Mouse (Mus musculus) forebrain, embryonic 16.5 days (tissue): ENCODE data around the gene Gpr132. TPM values are rescaled to one million over a fixed set of nuclear protein-coding genes. Genes with fewer than 3 reads are reported as not detected.

Experiments
- ATAC-seq: fragments of 200-750 bp; cut with Nextera tagmentation; 2 replicates; pipeline ENCODE4 v1.8.0; 2017; ENCODE audit warnings: mild to moderate bottlenecking, moderate library complexity
- H3K27ac ChIP-seq: fragments of 300-500 bp; sonication (generic); 2 replicates; pipeline ENCODE4 v1.5.1; 2014; ENCODE audit warnings: low read length, control low read depth
- H3K27me3 ChIP-seq: fragments of 300-500 bp; sonication (generic); replicated peaks from 2 replicates; pipeline ENCODE4 v1.6.1; 2014; ENCODE audit warnings: low read length; ENCODE audit not compliant: control insufficient read depth, insufficient read depth
- H3K36me3 ChIP-seq: fragments of 300-500 bp; sonication (generic); 2 replicates; pipeline ENCODE4 v1.6.1; 2014; ENCODE audit not compliant: control insufficient read depth, insufficient read depth
- H3K4me1 ChIP-seq: fragments of 300-500 bp; sonication (generic); replicated peaks from 2 replicates; pipeline ENCODE4 v1.6.1; 2014; ENCODE audit warnings: low read length; ENCODE audit not compliant: control insufficient read depth, insufficient read depth
- H3K4me2 ChIP-seq: fragments of 300-500 bp; sonication (generic); 2 replicates; pipeline ENCODE4 v1.6.1; 2014; ENCODE audit warnings: mild to moderate bottlenecking, low read length, control low read depth
- H3K4me3 ChIP-seq: fragments of 300-500 bp; sonication (generic); replicated peaks from 2 replicates; pipeline ENCODE4 v1.5.1; 2014; ENCODE audit warnings: mild to moderate bottlenecking, low read length, control low read depth
- H3K9ac ChIP-seq: fragments of 300-500 bp; sonication (generic); replicated peaks from 2 replicates; pipeline ENCODE4 v1.6.1; 2014; ENCODE audit warnings: low read depth, low read length, control low read depth
- H3K9me3 ChIP-seq: fragments of 300-500 bp; sonication (generic); 2 replicates; pipeline ENCODE4 v1.6.1; 2016; ENCODE audit warnings: low read length; ENCODE audit not compliant: control insufficient read depth
- WGBS: fragments of 180-500 bp; shearing (Covaris S2); extraction: QIAGEN DNeasy Blood & Tissue Kit; methylation state at CpG from one replicate; pipeline ENCODE4 v1.1.7; 2014; 5-methylcytosine and 5-hydroxymethylcytosine counted together
- polyA plus RNA-seq: library from polyadenylated mRNA; unstranded; fragments of >200 nt; fragmentation: Nextera tagmentation; extraction: Ambion mirVana; gene quantifications from 2 replicates; pipeline ENCODE4 v1.2.1, GENCODE M21; 2015

Gpr132 gene
- not detected in 2 replicates for polyA plus RNA-seq

- no peak within 1 kb of the TSS for H3K9ac ChIP-seq
- no peak within 1 kb of the TSS for H3K27ac ChIP-seq
- no peaks in the 10 kb centered on the region for H3K36me3 ChIP-seq
- H3K27me3 ChIP-seq: no peaks in the 10 kb centered on the region; the same call in 1 of the 2 replicates
- no peak within 1 kb of the TSS for H3K4me3 ChIP-seq
- 67% methylated on average over 13 of the region's 13 CpGs for WGBS
- H3K9me3 ChIP-seq: no peaks in the 10 kb centered on the region
- 0 out of 2 replicates have a peak, but pooled peaks cover 2% of the 10 kb centered on the region for H3K4me1 ChIP-seq
- no peak within 1 kb of the TSS for H3K4me2 ChIP-seq
- ATAC-seq: no peak
These were observed at the start of gene Gpr132 for GRCm38 (mm10) chr12:112868178-112869087. Gpr132 (minus strand) TSS chr12:112868228.

GRCm38 (mm10) chr12:112917486-112917885 is 49.5 kb upstream of the Gpr132 start:
- Histone ChIP-seq H3K27ac (no peak overlapping the region), H3K4me3 (no peak overlapping the region), H3K9me3 (no peaks in the 10 kb centered on the region), H3K27me3 (no peaks in the 10 kb centered on the region), H3K36me3 (no peaks in the 10 kb centered on the region; the same call in 1 of the 2 replicates), H3K4me2 (no peak overlapping the region), H3K4me1 (no peaks in the 10 kb centered on the region; the same call in 1 of the 2 replicates), H3K9ac (no peak overlapping the region)
- ATAC-seq: no peak
- 79% methylated on average over 11 of the region's 11 CpGs for WGBS

GRCm38 (mm10) chr12:112916698-112917400 is 48.8 kb upstream of the Gpr132 start:
- 88% methylated on average over 16 of the region's 16 CpGs for WGBS
- no peak for ATAC-seq
- no peaks in the 10 kb centered on the region; the same call in 1 of the 2 replicates for H3K36me3 ChIP-seq
- no peak overlapping the region for H3K4me2 ChIP-seq
- no peaks in the 10 kb centered on the region for H3K27me3 ChIP-seq
- H3K9me3 ChIP-seq: no peaks in the 10 kb centered on the region
- no peak overlapping the region for H3K4me3 ChIP-seq
- no peaks in the 10 kb centered on the region for H3K4me1 ChIP-seq
- H3K27ac ChIP-seq: no peak overlapping the region
- H3K9ac ChIP-seq: no peak overlapping the region

- no peak overlapping the region for H3K4me2 ChIP-seq
- H3K9ac ChIP-seq: no peak overlapping the region
- ATAC-seq: 0 out of 2 replicates have a peak, but pooled peaks have one; percentile 13
- H3K4me3 ChIP-seq: no peak overlapping the region
- peaks cover 9% of the 10 kb centered on the region for H3K36me3 ChIP-seq
- WGBS: 55% methylated on average over 13 of the region's 13 CpGs
- no peaks in the 10 kb centered on the region for H3K4me1 ChIP-seq
- H3K27me3 ChIP-seq: no peaks in the 10 kb centered on the region
- no peak overlapping the region for H3K27ac ChIP-seq
- no peaks in the 10 kb centered on the region for H3K9me3 ChIP-seq
These were observed 47.6 kb upstream of the Gpr132 start for GRCm38 (mm10) chr12:112915587-112915986.

- no peak for ATAC-seq
- no peaks in the 10 kb centered on the region for H3K4me1 ChIP-seq
- 91% methylated on average over 11 of the region's 11 CpGs for WGBS
- H3K9me3 ChIP-seq: no peaks in the 10 kb centered on the region
- H3K27ac ChIP-seq: no peak overlapping the region
- no peak overlapping the region for H3K4me3 ChIP-seq
- H3K36me3 ChIP-seq: peaks cover 16% of the 10 kb centered on the region
- H3K9ac ChIP-seq: no peak overlapping the region
- no peak overlapping the region for H3K4me2 ChIP-seq
- H3K27me3 ChIP-seq: no peaks in the 10 kb centered on the region
These were observed 46.5 kb upstream of the Gpr132 start for GRCm38 (mm10) chr12:112914527-112914926.

GRCm38 (mm10) chr12:112912951-112913745 is 45.1 kb upstream of the Gpr132 start:
- 87% methylated on average over 28 of the region's 28 CpGs for WGBS
- ATAC-seq: no peak
- H3K9me3 ChIP-seq: no peaks in the 10 kb centered on the region
- H3K27me3 ChIP-seq: no peaks in the 10 kb centered on the region
- H3K27ac ChIP-seq: no peak overlapping the region
- no peak overlapping the region for H3K4me2 ChIP-seq
- H3K36me3 ChIP-seq: peaks cover 20% of the 10 kb centered on the region
- no peaks in the 10 kb centered on the region for H3K4me1 ChIP-seq
- no peak overlapping the region for H3K4me3 ChIP-seq
- H3K9ac ChIP-seq: no peak overlapping the region

- Histone ChIP-seq H3K9me3 (no peaks in the 10 kb centered on the region), H3K36me3 (peaks cover 20% of the 10 kb centered on the region), H3K4me2 (no peak overlapping the region), H3K4me1 (no peaks in the 10 kb centered on the region), H3K9ac (no peak overlapping the region), H3K27me3 (no peaks in the 10 kb centered on the region), H3K4me3 (no peak overlapping the region), H3K27ac (no peak overlapping the region)
- WGBS: 95% methylated on average over 17 of the region's 17 CpGs
- ATAC-seq: no peak
These were observed 43.7 kb upstream of the Gpr132 start for GRCm38 (mm10) chr12:112911701-112912100.

GRCm38 (mm10) chr12:112908991-112909390 is 41.0 kb upstream of the Gpr132 start:
- Histone ChIP-seq H3K36me3 (peaks cover 25% of the 10 kb centered on the region), H3K4me2 (no peak overlapping the region), H3K27ac (no peak overlapping the region), H3K4me3 (no peak overlapping the region), H3K4me1 (no peaks in the 10 kb centered on the region), H3K9me3 (no peaks in the 10 kb centered on the region), H3K9ac (no peak overlapping the region), H3K27me3 (no peaks in the 10 kb centered on the region)
- ATAC-seq: no peak
- WGBS: 96% methylated on average over 22 of the region's 22 CpGs
